Mouse (Mus musculus): ENCODE measurements around the gene Med16. TPM values are rescaled to one million over a fixed set of nuclear protein-coding genes. Genes with fewer than 3 reads are reported as not detected.

Gene Med16
- total RNA-seq, 2 experiments from 2014 or later, result 64.1 to 64.7 TPM

GRCm38 (mm10) chr10:79846553-79846952 lies 62.2 kb downstream of the Med16 start:
- DNase-seq (ENCODE audit: low spot score in 2 of 2), result no peak

Small RNA genes lying within 50 kb of the gene (microRNA-seq; reads per million reads assigned to microRNA genes)
- not detected for gene Mir6910

Other genes starting within 250 kb of the Med16 start
- under 1 TPM; 0.28 to 0.64 TPM for gene Madcam1, start 244.4 kb downstream of the Med16 start, total RNA-seq (2021)
- 10 to 100 TPM; 32.4 to 33.9 TPM for gene Tpgs1, start 239.6 kb downstream of the Med16 start, total RNA-seq (2021)
- 10 to 100 TPM; 72.6 to 78.1 TPM for gene Cdc34, start 226.7 kb downstream of the Med16 start, total RNA-seq (2021)
- gene Gzmm, start 219.9 kb downstream of the Med16 start, total RNA-seq (2021), result 1 to 10 TPM; 1.8 to 2.4 TPM
- gene Bsg, start 204.4 kb downstream of the Med16 start, total RNA-seq (2021), result 100 to 1,000 TPM; 504 to 513 TPM
- 1 to 10 TPM; 8.9 to 9.3 TPM for gene Hcn2, start 192.3 kb downstream of the Med16 start, total RNA-seq (2021)
- 10 to 100 TPM; 61.2 to 68.6 TPM for gene Polrmt, start 162.3 kb downstream of the Med16 start, total RNA-seq (2021)
- not detected for gene Fgf22, start 153.8 kb downstream of the Med16 start, total RNA-seq (2021)
- 10 to 100 TPM; 60.7 to 61.7 TPM for gene Rnf126, start 142.0 kb downstream of the Med16 start, total RNA-seq (2021)
- 1 to 10 TPM; 6.7 to 7.1 TPM for gene Fstl3, start 131.7 kb downstream of the Med16 start, total RNA-seq (2021)
- gene Prss57, start 118.0 kb downstream of the Med16 start, total RNA-seq (2021), result under 1 TPM; 0.11 to 0.71 TPM
- 100 to 1,000 TPM in 1 of 2 experiments, 10 to 100 TPM in 1; 91.8 to 119 TPM for gene Palm, start 115.4 kb downstream of the Med16 start, total RNA-seq (2021)
- 1 to 10 TPM in 1 of 2 experiments, under 1 TPM in 1; 0.20 to 4.2 TPM for gene Misp, start 87.9 kb downstream of the Med16 start, total RNA-seq (2021)
- 100 to 1,000 TPM; 344 to 389 TPM for gene Ptbp1, start 54.5 kb downstream of the Med16 start, total RNA-seq (2021)
- gene Prtn3, start 34.4 kb downstream of the Med16 start, total RNA-seq (2021), result 1 to 10 TPM; 2.2 to 7.0 TPM
- 10 to 100 TPM in 1 of 2 experiments, 1 to 10 TPM in 1; 8.6 to 14.8 TPM for gene Plppr3, start 34.3 kb downstream of the Med16 start, total RNA-seq (2021)
- gene Elane, start 22.7 kb downstream of the Med16 start, total RNA-seq (2021), result 1 to 10 TPM in 1 of 2 experiments, under 1 TPM in 1; 0.92 to 5.7 TPM
- gene Cfd, start 18.1 kb downstream of the Med16 start, total RNA-seq (2021), result 10 to 100 TPM; 13.7 to 25.6 TPM
- gene Gm26602, start 1.9 kb upstream of the Med16 start, total RNA-seq (2021), result not detected
- gene Kiss1r, start 8.0 kb upstream of the Med16 start, total RNA-seq (2021), result 1 to 10 TPM in 1 of 2 experiments, under 1 TPM in 1; 0.87 to 1.6 TPM
- 100 to 1,000 TPM; 119 to 133 TPM for gene R3hdm4, start 12.3 kb upstream of the Med16 start, total RNA-seq (2021)
- gene Arid3a, start 18.1 kb upstream of the Med16 start, total RNA-seq (2021), result 10 to 100 TPM; 12.6 to 15.9 TPM
- 10 to 100 TPM; 42.6 to 45.3 TPM for gene Wdr18, start 51.2 kb upstream of the Med16 start, total RNA-seq (2021)
- under 1 TPM; 0.25 to 0.39 TPM for gene Grin3b, start 61.8 kb upstream of the Med16 start, total RNA-seq (2021)
- 100 to 1,000 TPM; 146 to 147 TPM for gene Tmem259, start 75.4 kb upstream of the Med16 start, total RNA-seq (2021)
- 10 to 100 TPM; 40.9 to 48.7 TPM for gene Cnn2, start 79.7 kb upstream of the Med16 start, total RNA-seq (2021)
- 10 to 100 TPM; 21.9 to 23.0 TPM for gene Abca7, start 87.6 kb upstream of the Med16 start, total RNA-seq (2021)
- gene Arhgap45, start 107.7 kb upstream of the Med16 start, total RNA-seq (2021), result 1 to 10 TPM; 7.1 to 8.5 TPM
- 100 to 1,000 TPM; 103 to 112 TPM for gene Polr2e, start 130.9 kb upstream of the Med16 start, total RNA-seq (2021)
- 100 to 1,000 TPM; 576 to 622 TPM for gene Gpx4, start 138.2 kb upstream of the Med16 start, total RNA-seq (2021)
- gene Sbno2, start 196.6 kb upstream of the Med16 start, total RNA-seq (2021), result 10 to 100 TPM; 51.7 to 53.2 TPM
- 100 to 1,000 TPM; 130 to 139 TPM for gene Stk11, start 206.9 kb upstream of the Med16 start, total RNA-seq (2021)
- gene Atp5d, start 229.7 kb upstream of the Med16 start, total RNA-seq (2021), result 100 to 1,000 TPM; 401 to 425 TPM
- 10 to 100 TPM; 49.1 to 72.7 TPM for gene Cbarp, start 231.9 kb upstream of the Med16 start, total RNA-seq (2021)
- gene Midn, start 239.3 kb upstream of the Med16 start, total RNA-seq (2021), result 100 to 1,000 TPM; 113 to 124 TPM

Data from adrenal gland, postnatal 4 days (tissue).